Mouse (Mus musculus) stomach, postnatal 0 days (tissue): ENCODE results near the gene Cdk11b.

Experiments used
- CTCF ChIP-seq: IDR thresholded peaks from 2 replicates; pipeline ENCODE4 v1.5.1; 2016; ENCODE audit warnings: antibody characterized with exemption, low read depth, mild to moderate bottlenecking, moderate library complexity
- EP300 ChIP-seq: optimal IDR thresholded peaks from 2 replicates; pipeline ENCODE3; 2016; ENCODE audit warnings: antibody characterized with exemption

GRCm38 (mm10) chr4:155618321-155618720 lies 6.3 kb upstream of the Cdk11b start:
- no peak for TF ChIP-seq CTCF
- TF ChIP-seq EP300, result no peak
